Mouse (Mus musculus): ENCODE measurements around the gene Cnot11. TPM values are rescaled to one million over a fixed set of nuclear protein-coding genes. Genes with fewer than 3 reads are reported as not detected.

The Cnot11 gene
- total RNA-seq (2023) = 10 to 100 TPM; 31.0 to 31.5 TPM

DNA sequence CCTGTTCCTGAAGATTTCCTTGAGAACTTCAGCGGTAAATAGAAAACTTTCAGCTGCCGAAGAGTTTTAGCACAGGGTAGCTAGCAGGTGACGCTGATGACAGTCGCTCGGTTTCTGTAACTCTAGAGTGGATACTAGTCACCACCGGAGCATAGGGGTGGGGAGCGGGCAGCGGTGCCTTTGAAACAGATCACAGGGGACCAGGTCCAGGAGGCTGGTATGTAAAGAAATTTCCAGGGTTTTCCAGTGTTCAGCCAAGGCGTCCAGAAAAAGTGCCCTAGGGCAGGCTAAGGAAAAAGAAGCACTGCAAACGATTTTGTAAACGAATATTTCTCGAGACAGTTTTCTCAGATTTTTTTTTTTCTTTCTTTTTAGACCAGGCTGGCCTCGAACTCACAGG lies at the start of gene Cnot11:
Cnot11 (plus strand) TSS at position 162 of the 400 bp plus-strand sequence.

DNA sequence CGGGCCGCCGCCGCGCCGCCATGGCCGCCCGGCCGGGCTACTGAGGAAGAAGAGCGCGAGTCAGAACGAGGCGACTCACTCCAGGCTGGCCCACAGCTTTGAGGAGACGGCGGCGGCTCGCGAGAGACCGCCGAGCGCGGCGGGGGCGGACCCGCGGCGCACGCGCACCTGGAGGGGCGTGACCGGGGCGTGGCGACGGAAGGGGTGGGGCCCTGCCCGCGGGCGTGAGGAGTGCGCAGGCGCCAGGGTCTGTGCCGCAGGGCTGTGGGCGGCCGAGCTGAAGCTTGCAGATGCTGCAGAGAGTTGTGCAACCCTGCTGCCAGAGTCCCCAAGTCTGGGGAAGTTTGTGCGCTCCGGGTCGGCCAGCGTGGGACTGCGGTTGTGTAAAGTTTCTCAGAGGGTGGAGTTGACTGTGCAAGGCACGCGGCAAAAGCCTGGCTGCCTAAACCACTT lies 42.5 kb downstream of the Cnot11 start, which contains the start of gene Rnf149:
Rnf149 (minus strand) TSS at position 153 of the 453 bp plus-strand sequence.

Other genes starting within 250 kb of the Cnot11 start
- 1,000 to 10,000 TPM; 2,232 to 2,408 TPM for gene Rpl31, start 167.2 kb upstream of the Cnot11 start, total RNA-seq (2023)
- gene Tbc1d8, start 56.2 kb upstream of the Cnot11 start, total RNA-seq (2023) = 1 to 10 TPM; 2.9 to 3.0 TPM
- gene Rnf149, start 42.4 kb downstream of the Cnot11 start, total RNA-seq (2023) = 10 to 100 TPM; 29.1 to 38.3 TPM
- not detected for gene Creg2, start 116.5 kb downstream of the Cnot11 start, total RNA-seq (2023)
- gene Rfx8, start 186.0 kb downstream of the Cnot11 start, total RNA-seq (2023) = not detected